Mouse (Mus musculus): ENCODE measurements around the gene Whrn.

Whrn gene

DNA sequence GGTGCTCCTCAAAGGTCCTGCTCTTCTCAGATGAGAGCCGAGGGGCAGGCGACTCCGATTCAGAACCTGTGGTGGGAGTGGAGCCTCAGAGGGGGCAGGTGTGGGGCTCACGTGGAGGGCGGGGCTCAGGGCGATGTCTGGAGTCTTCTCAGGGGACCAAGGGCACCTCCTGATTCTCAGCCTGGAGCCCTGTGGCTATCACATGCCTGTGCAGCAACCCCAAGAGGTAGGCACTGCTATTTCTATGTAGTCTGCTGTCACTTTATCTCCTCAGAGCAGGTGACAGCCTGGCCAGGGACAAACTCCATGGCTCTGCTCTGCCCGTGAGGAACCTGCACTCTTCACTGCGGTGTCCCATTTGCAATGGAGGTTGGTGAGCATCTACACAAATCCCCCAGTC lies 122.4 kb downstream of the Whrn start:
- DNase-seq: no peak

DNA sequence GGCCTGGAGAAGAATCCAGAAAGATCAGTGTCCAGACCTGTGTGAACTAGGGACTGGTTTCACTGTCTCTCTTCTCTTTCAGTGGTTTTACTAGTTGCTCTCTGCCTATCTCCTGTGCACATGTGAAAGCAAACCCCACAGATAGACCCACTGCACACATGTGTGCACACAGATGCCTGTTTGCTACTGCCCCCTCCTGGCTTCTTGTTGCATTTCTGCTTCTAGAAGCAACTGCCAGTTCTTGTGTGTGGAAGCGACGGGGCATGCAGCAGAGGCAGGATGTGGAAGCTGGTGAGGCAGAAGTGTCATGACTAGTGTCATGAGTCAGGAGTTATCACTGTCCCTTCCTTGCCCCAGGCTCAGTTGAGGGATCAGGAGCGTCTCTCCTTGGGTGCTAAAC lies 123.9 kb downstream of the Whrn start:
- DNase-seq: no peak

DNA sequence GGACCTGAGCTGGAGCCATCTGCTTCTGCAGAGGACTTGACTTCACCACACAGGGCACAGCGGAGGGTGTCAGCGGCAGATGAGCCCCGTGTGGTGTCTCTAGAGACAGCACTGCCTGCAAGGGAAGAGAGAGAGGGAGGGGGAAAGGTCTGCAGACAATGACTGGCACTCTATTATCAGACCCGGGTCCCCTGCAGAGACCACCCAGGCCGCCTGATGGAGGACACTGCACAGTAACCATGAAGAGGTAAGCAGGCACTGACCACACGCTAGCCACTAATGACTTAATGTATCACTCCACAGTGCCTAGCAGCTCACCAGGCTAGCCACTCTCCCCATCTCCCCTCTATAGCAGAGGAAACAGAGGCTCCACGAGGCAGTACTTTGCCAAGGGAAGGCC lies 124.9 kb downstream of the Whrn start:
- DNase-seq: no peak

DNA sequence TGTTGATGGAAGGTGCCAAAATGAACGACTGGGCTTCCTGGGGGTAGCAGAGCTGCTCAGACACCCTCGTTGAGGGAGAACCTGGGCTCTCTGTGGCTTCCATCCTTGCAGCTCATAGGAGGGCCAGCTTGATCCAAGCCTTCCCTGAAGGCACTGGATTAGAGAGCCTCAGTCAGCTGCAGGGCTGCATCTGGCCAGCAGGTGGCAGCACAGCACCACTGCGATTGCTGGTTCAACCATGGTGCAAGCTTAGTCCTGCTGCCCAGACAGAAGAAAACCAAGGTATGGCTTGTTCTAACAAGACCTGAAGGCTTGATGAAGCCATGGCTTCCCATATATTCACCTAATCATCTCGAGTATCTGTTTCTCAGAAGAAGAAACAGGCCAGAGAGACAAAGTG lies 127.2 kb downstream of the Whrn start:
- DNase-seq: peak; percentile 81 to 90
